In the genomic region with DNA sequence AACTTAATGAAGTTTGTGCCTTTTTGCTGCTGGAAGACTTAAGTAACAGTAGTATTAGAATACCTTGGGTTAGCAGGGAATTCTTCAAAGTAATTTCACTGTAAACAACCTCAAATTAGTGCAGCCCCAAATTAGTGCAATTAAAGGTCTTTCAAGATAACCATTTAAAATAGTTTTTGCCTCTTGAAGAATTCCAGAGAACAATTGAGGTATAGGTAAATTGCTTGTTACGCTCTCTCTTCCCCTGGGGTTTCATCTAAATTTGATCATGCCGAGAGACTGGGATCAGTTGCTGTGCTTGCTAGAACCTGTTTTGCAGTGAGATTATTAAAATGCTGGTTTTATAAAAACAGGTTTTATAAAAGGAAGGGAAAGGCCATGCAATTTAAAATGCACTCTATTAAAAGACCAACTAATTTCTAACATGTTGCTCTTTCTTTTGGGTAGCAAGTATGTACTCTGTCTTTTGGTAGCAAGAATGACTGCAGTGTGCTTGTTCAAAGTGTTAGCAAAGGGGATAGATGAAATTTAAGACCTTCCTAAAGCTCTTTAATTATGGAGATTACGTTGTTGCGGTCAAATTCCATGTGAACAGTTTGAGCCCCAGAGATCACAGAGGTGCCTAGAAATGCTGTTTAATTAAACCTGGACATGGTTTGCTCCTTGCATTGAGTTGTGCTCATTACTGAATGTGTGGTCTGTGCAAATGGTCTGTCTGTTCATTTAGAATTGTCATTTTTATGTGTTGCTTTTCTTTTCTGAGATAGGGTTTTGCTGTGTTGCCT, we compare ENCODE assay signal across 8 mouse cellular contexts. TPM values are rescaled to one million over a fixed set of nuclear protein-coding genes. Genes with fewer than 3 reads are reported as not detected.
DNase-seq lines count a peak whose midpoint lies in the region; ATAC-seq and TF ChIP-seq lines count a peak whose summit lies in the region.

No protein-coding gene starts in this region.

- WGBS in embryonic facial prominence, embryonic 12.5 days = 14% methylated on average over 4 of the region's 4 CpGs

- peak overlapping the region; percentile 63 for H3ac ChIP-seq in myocyte (ENCODE audit: control insufficient read depth, insufficient read length)

- no peaks in the 10 kb centered on the region for H3K27me3 ChIP-seq in embryonic facial prominence, embryonic 12.5 days
- no peaks in the 10 kb centered on the region for H3K27me3 ChIP-seq in myocyte (ENCODE audit: control insufficient read depth, insufficient read depth, insufficient read length)

- H3K4me3 ChIP-seq in left cerebral cortex, adult 2 months = peak overlapping the region; percentile 75
- H3K4me3 ChIP-seq in embryonic facial prominence, embryonic 12.5 days = peak overlapping the region; percentile 97
- H3K4me3 ChIP-seq in myocyte = peak overlapping the region; percentile 59

- intact Hi-C loops in left cerebral cortex, adult 2 months (cut with DNase I) = loop anchor here (5.0 kb wide), 1 partner anchor 86 kb away; no protein-coding TSS in a partner anchor
- intact Hi-C loops in left cerebral cortex, postnatal 4 days (cut with DNase I) = no loop called here

- ATAC-seq in embryonic facial prominence, embryonic 12.5 days (ENCODE audit: insufficient number of reproducible peaks, insufficient read depth, low FRiP score, low TSS enrichment) = no peak
- no peak for ATAC-seq in frontal cortex, adult (ENCODE audit: low TSS enrichment)
- no peak for ATAC-seq in activated CD4-positive, CD25-positive, alpha-beta regulatory T cell, adult 4 months

- H3K9ac ChIP-seq in embryonic facial prominence, embryonic 12.5 days = no peak overlapping the region

- no peaks in the 10 kb centered on the region for H3K36me3 ChIP-seq in embryonic facial prominence, embryonic 12.5 days
- H3K36me3 ChIP-seq in myocyte (ENCODE audit: control insufficient read depth, insufficient read depth) = no peaks in the 10 kb centered on the region

- no peaks in the 10 kb centered on the region for H3K9me3 ChIP-seq in embryonic facial prominence, embryonic 12.5 days

- peaks cover 8% of the 10 kb centered on the region; the same call in 1 of the 2 replicates for H3K4me1 ChIP-seq in embryonic facial prominence, embryonic 12.5 days

- H3K27ac ChIP-seq in left cerebral cortex, adult 2 months = no peak overlapping the region
- H3K27ac ChIP-seq in embryonic facial prominence, embryonic 12.5 days = 0 out of 2 replicates have a peak overlapping the region, but pooled peaks have one; percentile 84

- no peak for TF ChIP-seq CTCF in left cerebral cortex, adult 2 months (IDR thresholded peaks at IDR 0.05)

- peaks cover 54% of the 10 kb centered on the region for H3K79me2 ChIP-seq in myocyte (ENCODE audit: control insufficient read depth, insufficient read depth)

- TF ChIP-seq POLR2A in myocyte (IDR thresholded peaks at IDR 0.05; ENCODE audit: insufficient read length, low read depth) = no peak

- DNase-seq in left cerebral cortex, adult 2 months (ENCODE audit: extremely low spot score in 1 of 2, low spot score in 2 of 2) = no peak
- no peak for DNase-seq in left cerebral cortex, postnatal 4 days
- peak; percentile 26 for DNase-seq in induced T-regulatory cell, adult 2 months (ENCODE audit: low read depth)
- no peak for DNase-seq in left cerebral cortex, adult 11 months (ENCODE audit: low spot score)

- H3K4me2 ChIP-seq in embryonic facial prominence, embryonic 12.5 days (replicated peaks) = peak overlapping the region; percentile 66
- H3K4me2 ChIP-seq in myocyte (ENCODE audit: low read depth) = peak overlapping the region; percentile 77

TF ChIP-seq in myocyte, 11 proteins besides CTCF, POLR2A, EP300 and RAD21:
- TF ChIP-seq TCF3 (IDR thresholded peaks at IDR 0.05; ENCODE audit: insufficient read length, low read depth) = no peak
- no peak for TF ChIP-seq POLR2AphosphoS2 (IDR thresholded peaks at IDR 0.05; ENCODE audit: insufficient read length, low read depth)
- TF ChIP-seq CEBPB (IDR thresholded peaks at IDR 0.05; ENCODE audit: insufficient read depth, poor library complexity, severe bottlenecking) = no peak
- no peak for TF ChIP-seq TCF12 (IDR thresholded peaks at IDR 0.05; ENCODE audit: insufficient read depth, poor library complexity, severe bottlenecking)
- no peak for TF ChIP-seq MAX (IDR thresholded peaks at IDR 0.05; ENCODE audit: low read depth)
- no peak for TF ChIP-seq MYOG (IDR thresholded peaks at IDR 0.05; ENCODE audit: control insufficient read depth in 1 of 3, insufficient read depth in 1 of 3, insufficient read length in 2 of 3, low read depth in 2 of 3)

RNA-seq across cellular contexts. Expression of gene Osbpl8, which starts 1.7 kb away (rescaled TPM):
- total RNA-seq in left cerebral cortex, adult 2 months (2021) = 100 to 1,000 TPM in 1 of 2 experiments, 10 to 100 TPM in 1; 93.8 to 104 TPM
- 10 to 100 TPM; 72.4 to 74.7 TPM for total RNA-seq in left cerebral cortex, postnatal 4 days (2021)
- 15.7 and 16.2 TPM in 2 replicates for polyA plus RNA-seq in embryonic facial prominence, embryonic 12.5 days (2016; fragmentation: Nextera tagmentation; extraction: Ambion mirVana)
- polyA plus RNA-seq in myocyte (2012; fragmentation: generic; extraction: Trizol) = 5.3 TPM
- polyA plus RNA-seq in activated CD4-positive, CD25-positive, alpha-beta regulatory T cell, adult 4 months (2017; shearing (Covaris generic)) = 10 to 100 TPM; 12.0 to 16.7 TPM
